Mouse (Mus musculus) c-Kit-negative CD71-positive TER-119-positive erythroid progenitor cells, embryonic 14.5 days (primary cell): Measurements from ENCODE around the gene Pecam1.
"Not testable (repeated sequence)": the region's sequence is repeated elsewhere in the genome, so short reads cannot be mapped to it uniquely, and the experiment has no call there.

ENCODE experiments used
- DNase-seq: peaks from one replicate; pipeline ENCODE4 v3.0.0-alpha.2; 2013; ENCODE audit warnings: low read depth, low spot score

Gene Pecam1

DNA sequence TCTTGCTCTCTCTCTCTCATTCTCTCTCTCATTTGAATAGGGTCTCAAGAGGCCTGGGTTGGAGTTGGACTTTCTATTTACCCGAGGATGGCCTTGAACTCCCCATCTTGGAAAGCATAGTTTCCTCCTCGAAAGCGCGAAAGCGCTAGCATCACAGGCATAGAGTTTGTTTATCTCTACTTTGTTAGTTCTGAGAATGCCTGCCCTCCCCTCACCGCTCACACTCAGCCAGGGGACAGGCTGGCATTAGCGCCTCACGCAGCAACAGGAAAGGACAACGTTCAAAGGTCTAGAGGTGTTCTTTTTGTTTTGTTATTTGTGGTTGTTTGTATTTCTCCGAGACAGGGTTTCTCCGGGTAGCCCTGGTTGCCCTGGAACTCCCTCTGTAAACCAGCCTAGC lies 82.6 kb downstream of the Pecam1 start:
- no peak for DNase-seq

DNA sequence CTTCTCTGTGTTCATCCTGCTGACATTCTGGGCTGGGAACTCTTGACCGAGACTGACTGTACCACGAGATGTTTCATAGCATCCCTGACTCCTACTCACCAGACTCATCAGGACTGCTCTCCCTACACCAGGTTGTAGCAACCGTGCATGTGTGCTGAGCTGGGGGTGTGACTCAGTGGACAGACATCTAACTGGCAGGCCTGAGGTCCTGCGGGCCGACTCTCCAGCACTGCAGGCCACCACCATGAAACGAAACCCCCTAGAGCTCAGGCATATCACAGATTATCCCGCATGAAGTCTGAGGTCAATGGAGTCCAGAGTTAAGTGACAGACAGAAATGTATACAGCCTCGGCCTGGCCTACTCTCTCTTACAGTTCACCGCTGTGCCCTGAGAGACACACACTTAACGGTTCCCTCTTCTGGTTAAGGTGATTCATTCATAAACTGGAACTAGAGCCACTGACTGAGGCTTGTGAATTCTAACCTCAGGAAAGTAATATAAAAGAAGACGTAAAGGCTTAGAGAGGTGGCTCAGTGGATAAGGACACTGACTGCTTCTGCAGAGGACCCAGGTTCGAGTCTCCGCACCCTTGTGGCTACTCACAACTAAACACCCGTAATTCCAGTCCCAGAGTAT lies 83.8 kb downstream of the Pecam1 start:
- DNase-seq: no peak

DNA sequence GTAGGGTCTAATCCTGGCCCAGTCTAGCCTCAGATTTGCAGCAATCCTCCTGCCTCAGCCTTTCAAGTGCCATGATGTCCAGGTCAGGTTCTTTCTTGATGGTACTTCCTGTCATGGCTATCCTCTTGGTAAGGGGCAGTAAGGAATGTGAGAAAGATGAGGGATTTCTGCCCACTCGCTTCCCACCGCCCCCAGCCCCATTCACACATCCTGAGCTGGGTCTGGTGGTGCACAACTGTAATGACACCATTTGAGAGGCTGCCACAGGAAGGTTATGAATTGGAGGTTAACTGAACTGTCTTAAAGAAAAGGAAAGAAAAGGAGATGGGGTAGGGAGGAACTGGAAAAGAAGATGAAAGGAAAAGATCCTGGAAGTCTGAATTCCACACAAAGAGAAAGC lies 84.6 kb downstream of the Pecam1 start:
- DNase-seq: no peak

DNA sequence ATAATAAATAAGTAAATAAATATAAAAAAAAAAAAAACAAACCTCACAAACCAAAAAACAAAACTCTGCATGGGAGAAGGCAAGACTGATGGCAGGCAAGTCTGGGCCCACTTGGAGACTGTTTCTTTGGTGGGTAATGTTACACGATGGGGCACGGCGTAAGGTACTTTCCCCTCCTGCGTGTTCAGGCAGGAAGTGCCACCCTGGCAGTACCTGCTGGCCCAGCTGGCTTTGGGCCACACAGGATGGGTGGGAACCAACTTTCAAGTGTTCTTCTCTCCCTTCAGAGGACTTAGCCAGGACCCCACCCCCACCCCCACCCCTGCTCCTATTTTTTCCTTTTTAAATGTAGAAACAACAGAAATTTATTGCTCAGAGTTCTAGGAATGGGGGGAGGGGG lies 85.1 kb downstream of the Pecam1 start:
- DNase-seq: no peak

DNA sequence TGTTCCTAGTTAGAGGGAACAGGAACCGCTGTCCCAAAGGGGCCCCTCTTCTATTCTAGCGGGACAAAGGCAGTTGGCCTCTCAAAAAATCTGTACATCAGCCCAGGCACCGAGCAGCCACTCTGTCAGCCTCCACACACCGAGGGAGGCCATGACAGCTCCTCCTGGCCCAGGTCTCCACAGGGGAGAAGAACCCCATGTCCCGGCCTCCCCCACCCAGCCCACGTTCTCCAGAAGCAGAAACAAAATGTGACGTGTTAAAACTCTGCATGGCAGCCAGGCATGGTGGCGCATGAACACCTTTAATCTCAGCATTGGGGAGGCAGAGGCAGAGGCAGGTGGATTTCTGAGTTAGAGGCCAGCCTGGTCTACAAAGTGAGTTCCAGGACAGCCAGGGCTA lies 85.7 kb downstream of the Pecam1 start:
- no peak for DNase-seq

DNA sequence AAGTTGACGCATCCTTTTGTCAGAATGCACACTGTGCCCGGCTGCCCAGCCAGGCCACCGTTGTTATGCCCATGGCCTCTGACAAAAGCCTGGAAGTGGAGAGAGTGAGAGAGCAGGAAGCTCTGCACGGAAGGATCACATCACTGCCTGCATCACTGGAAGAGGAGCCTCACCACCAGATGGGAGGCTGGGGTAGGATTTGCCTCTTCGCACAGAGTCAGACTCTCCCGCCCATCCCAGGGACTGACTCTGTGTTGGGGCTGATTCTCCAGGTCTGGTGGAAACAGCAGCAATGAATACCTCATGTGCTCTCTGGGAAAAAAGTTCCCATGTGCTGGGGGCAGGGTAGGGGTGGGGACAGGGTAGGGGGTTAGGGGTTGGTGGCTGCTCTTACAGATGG lies 86.6 kb downstream of the Pecam1 start:
- DNase-seq: no peak

DNA sequence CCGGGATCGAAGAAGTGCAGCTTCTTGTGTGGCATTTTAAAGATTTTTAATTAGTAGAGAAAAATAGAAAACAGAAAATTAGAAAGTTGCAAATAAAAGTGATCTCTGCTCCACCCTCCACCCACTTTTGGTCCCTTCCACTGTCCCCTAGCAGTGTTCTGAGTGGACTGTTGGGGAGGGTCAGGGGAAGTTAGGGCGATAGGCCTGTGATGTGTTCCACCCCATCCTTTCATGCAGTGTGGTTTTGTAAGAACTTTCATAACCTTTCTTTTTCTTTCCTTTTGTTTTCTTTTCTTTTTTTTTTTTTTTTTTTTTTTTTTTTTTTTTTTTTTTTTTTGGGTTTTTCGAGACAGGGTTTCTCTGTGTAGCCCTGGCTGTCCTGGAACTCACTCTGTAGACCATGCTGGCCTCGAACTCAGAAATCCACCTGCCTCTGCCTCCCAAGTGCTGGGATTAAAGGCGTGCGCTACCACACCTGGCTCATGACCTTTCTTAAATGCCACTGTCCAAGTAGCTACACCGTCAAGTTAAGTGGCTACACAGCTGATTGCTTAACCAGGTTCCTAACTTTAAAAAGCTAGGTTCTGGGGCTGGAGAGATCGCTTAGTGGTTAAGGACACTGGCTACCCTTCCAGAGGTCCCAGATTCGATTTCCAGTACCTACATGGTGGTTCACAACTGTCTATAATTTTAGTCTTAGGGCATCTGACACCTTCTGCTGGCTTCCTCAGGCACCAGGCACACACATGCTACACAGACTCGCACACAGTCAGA lies 87.6 kb downstream of the Pecam1 start:
- no peak for DNase-seq

DNA sequence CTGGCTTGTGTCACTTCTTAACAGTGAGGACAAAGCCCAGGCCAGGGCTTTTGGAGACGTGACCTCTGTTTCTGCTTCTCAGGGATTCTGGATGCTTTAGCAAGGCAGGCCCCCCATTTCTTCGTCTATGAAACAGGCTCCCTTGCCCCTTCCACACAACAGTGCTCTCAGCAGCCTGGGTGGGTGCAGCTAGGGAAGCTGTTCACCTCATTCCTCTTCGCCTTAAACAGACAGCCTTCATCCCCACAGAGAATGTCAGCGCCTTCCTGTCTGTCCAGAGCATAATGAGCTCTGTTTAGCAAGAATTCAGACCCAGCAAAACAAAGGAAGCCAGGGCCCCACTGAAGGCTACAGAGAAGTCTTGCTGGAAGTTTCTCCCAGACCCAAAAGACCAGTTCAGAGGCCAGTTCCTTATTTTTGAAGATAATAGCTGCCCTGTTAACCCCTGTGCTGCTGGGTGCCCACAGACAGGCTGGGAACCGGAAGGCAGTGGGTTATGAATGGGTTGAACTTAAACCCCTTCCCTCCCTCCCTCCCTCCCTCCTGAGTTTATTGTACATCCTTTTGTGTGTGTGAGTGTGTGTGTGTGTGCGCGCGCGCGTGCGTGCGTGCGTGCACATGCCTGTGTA lies 89.9 kb downstream of the Pecam1 start:
- no peak for DNase-seq

DNA sequence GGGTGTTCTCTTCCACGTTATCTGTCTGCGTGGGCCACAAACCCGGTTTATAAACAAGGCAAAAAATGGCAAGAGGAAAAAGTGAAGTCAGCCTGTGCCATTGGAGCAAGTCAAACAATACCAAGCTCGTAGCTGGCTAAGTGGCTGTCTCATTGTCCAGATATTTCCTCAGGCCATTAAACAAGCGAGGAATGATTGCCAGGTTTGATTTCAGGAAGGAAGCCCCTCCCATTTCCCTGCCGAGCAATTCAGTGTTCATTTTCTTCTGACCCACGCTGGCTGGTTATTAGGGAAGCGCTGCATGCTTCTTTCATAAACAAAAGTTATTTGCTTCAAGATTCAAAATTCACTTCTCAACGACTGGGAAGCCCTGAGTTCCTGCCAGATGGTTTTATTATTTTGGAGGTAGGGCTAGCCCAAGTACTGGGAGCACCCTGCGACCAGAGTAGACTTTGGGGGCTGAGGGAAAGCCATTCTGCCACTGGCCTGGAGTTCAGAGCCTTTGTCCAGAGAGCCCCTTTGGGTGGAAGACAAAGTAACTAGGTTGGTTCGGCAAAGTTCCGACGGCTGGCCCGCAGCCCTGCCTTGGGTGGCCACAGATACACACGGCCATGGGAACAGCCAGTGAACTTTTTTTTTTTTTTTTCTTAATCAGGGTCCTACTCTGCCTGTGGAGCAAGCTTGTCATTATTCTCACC lies 90.7 kb downstream of the Pecam1 start:
- no peak for DNase-seq

DNA sequence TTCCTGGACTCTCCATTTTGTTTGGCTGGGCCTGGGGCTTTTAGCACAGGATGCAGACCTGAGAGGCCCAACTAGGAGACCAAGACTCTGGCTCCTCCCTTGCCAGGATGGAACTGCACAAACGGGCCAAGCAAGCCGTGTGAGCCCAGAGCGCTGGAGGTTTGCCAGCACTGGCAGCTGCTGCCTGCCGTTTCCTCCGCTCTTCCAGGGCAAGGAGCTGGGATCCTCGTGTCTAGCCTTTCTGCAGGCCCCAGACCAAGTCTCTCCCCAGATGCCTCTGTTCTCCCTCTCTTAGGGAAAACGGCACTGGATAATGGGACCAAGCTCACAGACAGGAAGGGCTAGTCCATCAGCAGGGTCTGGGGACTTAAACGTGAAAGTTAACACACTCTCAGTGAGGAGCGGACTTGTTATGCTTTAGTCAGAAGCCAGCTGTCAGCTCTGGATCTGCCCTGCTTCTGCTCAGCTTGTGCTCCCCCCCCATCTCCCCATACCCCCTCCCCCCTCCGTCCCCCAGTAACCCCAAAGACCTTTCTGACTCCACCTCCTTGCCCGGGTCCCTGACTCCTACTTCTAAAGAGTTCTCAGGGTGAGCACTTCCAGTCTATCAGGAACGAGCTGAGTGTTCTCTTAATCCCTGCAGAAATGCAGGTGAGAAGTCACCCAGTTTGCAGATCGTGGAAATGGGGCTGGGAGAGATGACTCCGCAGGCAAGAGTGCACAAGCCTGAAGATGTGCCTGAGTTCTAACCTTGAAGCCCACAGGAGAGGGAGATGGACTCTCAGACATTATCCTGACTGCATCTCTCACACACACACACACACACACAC lies 92.2 kb downstream of the Pecam1 start:
- no peak for DNase-seq

DNA sequence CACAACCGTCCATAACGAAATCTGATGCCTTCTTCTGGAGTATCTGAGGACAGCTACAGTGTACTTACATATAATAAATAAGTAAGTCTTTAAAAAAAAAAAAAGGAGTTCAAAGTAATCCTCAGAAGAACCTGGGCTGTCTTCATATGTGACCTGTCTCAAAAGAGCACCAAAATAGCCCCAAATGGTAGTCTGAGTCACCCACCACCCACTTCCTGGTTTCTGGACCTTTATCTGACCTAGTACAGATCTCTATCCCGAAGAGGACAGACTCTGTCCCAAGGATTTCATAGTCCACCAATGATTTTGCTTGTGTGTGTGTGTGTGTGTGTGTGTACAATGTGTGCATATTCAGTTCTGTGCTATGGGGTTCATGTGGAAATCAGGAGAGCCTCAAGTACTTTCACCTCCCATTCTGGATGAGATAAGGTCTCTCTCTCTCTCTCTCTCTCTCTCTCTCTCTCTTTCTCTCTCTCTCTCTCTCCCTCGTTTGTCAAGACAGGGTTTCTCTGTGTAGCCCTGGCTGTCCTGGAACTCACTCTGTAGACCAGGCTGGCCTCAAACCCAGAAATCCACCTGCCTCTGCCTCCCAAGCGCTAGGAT lies 93.4 kb downstream of the Pecam1 start:
- DNase-seq: not testable (repeated sequence)

DNA sequence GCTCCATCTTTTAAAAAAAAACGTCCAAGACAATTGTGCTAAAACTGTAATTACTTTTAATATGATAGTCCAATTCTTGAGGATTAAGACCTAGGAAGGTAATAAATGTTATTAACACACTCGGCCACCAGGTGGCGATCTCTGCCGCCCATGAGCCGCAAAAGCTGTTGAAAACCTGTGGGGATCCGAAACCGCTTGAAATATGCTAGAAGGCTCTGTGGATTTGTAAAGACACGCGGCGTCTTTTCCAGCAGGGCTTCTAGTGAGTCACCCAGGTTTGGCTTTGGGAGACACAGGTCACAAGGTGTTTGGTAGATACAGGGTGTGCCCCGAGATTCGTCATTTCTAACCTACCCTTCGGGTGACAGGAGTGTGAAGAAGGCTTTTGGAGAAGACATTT lies 102.1 kb downstream of the Pecam1 start:
- DNase-seq: peak; percentile 49

DNA sequence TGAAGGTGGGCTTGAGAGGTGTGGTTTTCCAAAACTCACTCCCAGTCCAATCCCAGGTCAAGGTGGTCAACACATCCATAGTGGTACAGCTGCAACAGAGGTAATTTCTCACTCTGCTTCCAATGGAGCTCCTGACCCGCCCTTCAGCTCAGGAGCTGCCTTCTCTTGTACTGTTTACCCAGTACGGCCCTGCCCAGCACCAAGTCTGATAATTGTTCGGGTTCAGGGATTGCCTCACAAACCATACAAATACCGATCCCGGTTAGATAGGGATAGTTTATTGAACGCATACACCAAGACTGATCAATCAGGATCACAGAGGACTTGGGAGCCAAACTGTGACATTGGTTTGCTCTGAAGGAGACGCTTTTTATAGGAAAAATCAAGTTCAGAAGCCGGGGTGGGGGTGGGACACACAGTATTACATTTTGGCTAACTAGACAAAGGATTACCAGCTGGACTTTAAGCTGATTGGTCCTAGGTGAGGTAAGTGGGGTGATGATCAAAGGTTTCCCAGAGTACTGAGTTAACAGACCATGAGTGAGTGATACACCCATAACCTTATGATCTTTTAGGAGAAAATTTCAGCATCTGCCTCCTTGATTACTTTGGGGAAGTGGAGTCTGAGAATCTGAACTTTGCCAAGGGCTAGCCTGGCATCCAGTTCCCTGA lies 107.3 kb downstream of the Pecam1 start:
- no peak for DNase-seq

DNA sequence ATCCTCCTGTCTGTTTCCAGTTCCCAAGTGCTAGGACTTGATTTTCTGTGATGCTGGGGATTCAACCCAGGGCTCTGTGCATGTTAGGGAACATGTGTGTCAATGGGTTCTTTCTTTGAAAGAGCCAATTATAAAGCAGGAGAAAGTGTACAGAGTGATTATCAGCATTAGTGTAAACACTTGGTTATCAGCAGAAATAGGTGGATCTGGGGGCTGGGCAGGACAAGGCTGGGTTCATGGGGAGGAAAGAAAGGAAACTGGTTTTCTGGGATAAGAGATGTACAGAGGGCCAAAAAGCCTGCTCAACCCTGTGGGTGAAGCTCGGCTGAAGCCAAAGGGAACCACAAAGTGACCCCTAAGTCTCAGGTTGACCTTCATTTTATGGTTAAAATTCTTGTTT lies 108.8 kb downstream of the Pecam1 start:
- DNase-seq: no peak

DNA sequence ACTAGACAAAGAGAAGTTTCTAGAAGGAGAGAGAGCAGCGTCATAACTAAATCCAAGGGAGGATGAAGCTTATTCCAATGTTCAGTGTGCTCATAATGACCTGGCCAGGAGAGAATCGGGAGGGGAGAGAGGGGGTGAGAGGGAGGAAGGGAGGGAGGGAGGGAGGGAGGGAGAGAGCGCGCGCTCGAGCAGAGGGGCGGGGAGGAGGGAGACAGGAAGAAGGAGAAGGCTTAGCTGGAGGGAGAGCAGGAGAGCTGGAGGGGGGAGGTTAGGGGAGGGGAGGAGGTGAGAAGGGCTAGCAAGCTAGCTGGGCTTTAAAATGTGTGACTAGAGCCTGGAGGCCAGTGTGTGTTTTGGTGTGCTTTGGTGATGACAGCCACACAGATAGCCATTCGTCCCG lies 110.4 kb downstream of the Pecam1 start:
- no peak for DNase-seq

DNA sequence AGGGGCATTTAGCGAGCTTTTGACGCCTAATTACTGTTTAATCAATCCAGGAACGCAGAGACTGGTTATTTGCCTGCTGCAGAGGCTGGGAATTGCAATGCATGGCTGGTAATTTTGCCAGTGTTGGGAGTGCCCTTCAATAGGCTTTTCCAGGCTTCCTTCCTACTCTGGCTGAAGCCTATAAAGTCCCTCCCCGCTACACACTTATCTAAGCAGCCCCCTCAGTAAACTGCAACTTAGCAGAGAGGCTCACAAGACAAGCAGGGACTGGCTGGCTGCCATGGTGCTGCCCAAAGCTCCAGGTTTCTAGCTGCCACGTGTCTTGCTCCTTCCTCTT lies 111.1 kb downstream of the Pecam1 start:
- DNase-seq: no peak

DNA sequence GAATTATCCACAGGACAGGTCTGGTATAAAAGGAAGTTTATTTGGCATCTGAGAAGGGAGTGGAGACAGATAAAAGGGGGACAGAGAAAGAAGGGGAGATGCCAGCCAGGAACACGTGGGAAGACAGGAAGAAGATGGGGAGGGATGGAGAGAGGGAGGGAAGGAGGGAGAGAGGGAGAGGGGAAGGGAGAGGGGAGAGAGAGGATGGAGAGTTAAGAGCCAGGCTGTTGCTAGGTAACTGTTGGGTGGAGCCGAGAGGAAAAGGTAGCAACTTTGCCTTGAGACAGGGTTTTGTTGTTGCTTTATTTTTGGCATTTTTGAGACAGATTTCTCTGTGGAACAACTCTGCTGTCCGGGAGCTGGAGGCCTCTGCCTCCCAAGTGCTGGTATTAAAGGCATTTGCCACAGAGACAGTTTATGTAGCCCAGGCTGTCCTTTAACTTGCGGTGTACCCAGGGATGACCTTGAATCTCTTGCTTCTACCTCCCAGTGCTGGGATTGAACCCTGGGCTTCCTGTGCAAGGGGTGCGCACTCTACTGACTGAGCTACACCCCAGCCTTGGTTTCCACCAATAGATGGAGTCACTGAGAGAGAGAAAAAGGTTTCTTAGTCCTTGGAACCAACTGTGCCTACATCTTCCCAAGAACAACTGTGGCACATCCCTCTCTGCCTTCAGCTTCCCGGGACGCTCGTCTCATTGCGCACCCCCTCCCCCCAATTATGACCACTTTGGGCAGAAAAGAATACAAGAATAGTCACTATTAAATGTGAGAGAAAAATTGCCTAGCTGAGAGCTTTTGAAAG lies 111.7 kb downstream of the Pecam1 start:
- no peak for DNase-seq

DNA sequence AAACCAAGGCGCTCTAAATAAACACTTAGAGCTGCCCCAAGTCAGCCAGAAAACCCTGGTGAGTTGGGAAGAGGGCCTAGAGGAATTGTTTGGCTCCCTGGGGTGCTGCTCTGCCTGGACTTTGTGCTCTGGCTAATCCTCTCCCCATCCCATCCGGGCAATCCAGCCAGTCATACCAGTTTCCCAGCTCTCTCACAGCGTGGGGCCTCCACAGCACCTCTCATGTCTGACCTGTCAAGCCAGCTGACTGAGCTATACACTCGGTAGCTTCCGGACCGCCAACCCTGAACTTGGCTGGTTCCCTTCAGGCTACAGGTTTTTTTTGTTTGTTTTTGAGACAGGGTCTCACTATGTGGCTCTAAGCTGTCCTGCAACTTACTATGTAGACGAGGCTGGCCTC lies 112.7 kb downstream of the Pecam1 start:
- DNase-seq: no peak

DNA sequence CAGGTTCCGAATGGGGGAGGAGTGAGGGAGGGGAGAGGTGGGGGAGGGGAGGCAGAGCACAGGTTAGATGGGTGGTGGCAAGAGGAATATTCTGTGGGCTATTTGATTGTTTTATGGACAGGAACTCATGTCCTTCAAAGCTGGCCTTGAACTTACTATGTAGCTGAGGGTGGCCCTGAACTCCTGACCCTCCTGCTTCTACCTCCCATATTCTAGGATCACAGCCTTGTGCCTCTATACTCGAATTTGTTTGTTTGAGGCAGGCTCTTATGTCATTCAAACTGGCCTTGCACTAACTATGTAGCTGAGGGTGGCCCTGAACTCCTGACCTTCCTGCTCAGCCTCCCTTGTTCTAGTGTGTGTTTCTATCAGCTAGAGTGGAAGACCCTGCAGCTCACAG lies 114.5 kb downstream of the Pecam1 start:
- no peak for DNase-seq

DNA sequence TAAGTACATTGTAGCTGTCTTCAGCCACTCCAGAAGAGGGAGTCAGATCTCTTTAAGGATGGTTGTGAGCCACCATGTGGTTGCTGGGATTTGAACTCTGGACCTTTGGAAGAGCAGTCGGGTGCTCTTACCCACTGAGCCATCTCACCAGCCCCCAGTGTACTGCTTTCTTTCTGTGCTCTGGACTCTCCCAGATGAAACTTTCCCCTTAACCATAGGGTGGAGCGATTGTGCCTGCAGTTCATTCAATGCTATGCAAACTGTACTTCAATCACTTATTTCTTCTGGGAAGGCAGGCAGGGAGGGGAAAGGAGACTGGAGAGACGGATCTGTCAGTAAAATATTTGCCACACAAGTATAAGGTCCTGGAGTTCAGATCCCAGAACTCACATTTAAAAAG lies 116.3 kb downstream of the Pecam1 start:
- DNase-seq: not testable (repeated sequence)
